Comparison of ENCODE assay signal across 8 mouse cellular contexts in the genomic region with DNA sequence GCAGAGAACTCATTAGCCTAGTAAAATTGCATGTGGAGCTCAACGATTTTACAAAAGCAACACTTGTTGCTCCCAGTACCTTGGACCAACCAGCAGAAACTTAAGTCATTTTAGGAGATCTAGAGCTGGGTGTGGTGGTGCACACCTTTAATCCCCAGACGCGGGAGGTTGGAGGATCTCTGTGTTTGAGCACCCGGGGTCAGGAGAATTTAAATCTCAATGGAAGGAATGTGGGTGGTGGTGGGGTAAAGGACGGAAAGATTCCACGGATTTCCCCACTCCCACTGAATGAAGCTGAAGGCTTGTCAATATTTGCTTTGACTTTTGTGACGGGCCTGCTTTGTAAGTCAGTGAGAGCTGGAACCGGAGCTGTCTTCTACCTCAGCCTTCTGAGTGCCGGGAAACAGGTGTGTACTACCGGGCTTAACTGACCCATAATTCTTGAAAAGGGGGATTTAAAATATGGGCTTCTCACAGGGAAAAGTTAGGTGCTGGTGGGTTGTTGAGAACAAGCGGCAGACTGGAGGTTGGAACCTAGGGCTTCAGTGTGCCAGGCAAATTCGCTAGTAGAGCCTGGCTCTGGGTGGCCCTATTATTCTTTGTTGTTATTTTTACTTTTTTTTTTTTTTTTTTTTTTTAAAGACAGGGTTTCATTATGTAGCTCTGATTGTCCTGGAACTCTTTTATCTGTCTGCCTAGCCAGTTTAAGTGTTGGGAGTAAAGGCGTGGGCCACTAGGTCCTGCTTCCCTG. TPM values are rescaled to one million over a fixed set of nuclear protein-coding genes. Genes with fewer than 3 reads are reported as not detected.
DNase-seq lines count a peak whose midpoint lies in the region; ATAC-seq and TF ChIP-seq lines count a peak whose summit lies in the region.
"Had no signal": no experiment of that assay in that cellular context is flagged by ENCODE, and none has a peak within 500 bp of the region (broad histone marks: within the 10 kb centered on the region; RNA-seq: fewer than 3 reads in every experiment).

No protein-coding gene starts in this region.

- no peak for TF ChIP-seq CTCF in lung, postnatal 0 days (IDR thresholded peaks at IDR 0.05)
- TF ChIP-seq CTCF in lung, adult 2 months (IDR thresholded peaks at IDR 0.05; ENCODE audit: insufficient read depth, low read length) = no peak

- TF ChIP-seq EP300 in lung, postnatal 0 days (IDR thresholded peaks at IDR 0.05) = no peak

- ATAC-seq in lung, postnatal 0 days = no peak
- ATAC-seq in forebrain, embryonic 15.5 days (replicated peaks) = no peak
- no peak for ATAC-seq in liver, embryonic 16.5 days (ENCODE audit: low read depth)

- 0 out of 2 replicates have a peak, but pooled peaks cover 2% of the 10 kb centered on the region for H3K4me1 ChIP-seq in lung, postnatal 0 days (ENCODE audit: insufficient read depth, low read depth, low read length)
- peaks cover 7% of the 10 kb centered on the region; the same call in 1 of the 2 replicates for H3K4me1 ChIP-seq in lung, adult 2 months (ENCODE audit: control insufficient read depth, insufficient read depth, low read length)
- H3K4me1 ChIP-seq in forebrain, embryonic 15.5 days = peaks cover 27% of the 10 kb centered on the region
- H3K4me1 ChIP-seq in liver, embryonic 16.5 days (ENCODE audit: control insufficient read depth, low read depth, low read length) = peaks cover 14% of the 10 kb centered on the region

- 0 out of 2 replicates have a peak overlapping the region, but pooled peaks have one; percentile 87 for H3K27ac ChIP-seq in lung, postnatal 0 days (ENCODE audit: low read length)
- no peak overlapping the region for H3K27ac ChIP-seq in forebrain, embryonic 15.5 days (replicated peaks)
- no peak overlapping the region for H3K27ac ChIP-seq in liver, embryonic 16.5 days (ENCODE audit: low read length)

- no peaks in the 10 kb centered on the region for H3K27me3 ChIP-seq in lung, postnatal 0 days (replicated peaks; ENCODE audit: insufficient read depth, low read length)
- no peaks in the 10 kb centered on the region for H3K27me3 ChIP-seq in forebrain, embryonic 15.5 days
- H3K27me3 ChIP-seq in liver, embryonic 16.5 days (ENCODE audit: control insufficient read depth, insufficient read depth, low read depth, low read length) = no peaks in the 10 kb centered on the region

- no peaks in the 10 kb centered on the region for H3K9me3 ChIP-seq in lung, postnatal 0 days (ENCODE audit: low read length)
- no peaks in the 10 kb centered on the region for H3K9me3 ChIP-seq in forebrain, embryonic 15.5 days
- no peaks in the 10 kb centered on the region for H3K9me3 ChIP-seq in liver, embryonic 16.5 days (replicated peaks; ENCODE audit: control insufficient read depth, low read length)

- H3K36me3 ChIP-seq in lung, postnatal 0 days (ENCODE audit: insufficient read depth, low read length) = no peaks in the 10 kb centered on the region
- 0 out of 2 replicates have a peak, but pooled peaks cover 7% of the 10 kb centered on the region for H3K36me3 ChIP-seq in forebrain, embryonic 15.5 days
- H3K36me3 ChIP-seq in liver, embryonic 16.5 days (ENCODE audit: control insufficient read depth, insufficient read depth) = peaks cover 3% of the 10 kb centered on the region; the same call in 1 of the 2 replicates

- TF ChIP-seq POLR2A in lung, adult 2 months (IDR thresholded peaks at IDR 0.05; ENCODE audit: borderline replicate concordance, extremely low read depth, low read depth, low read length) = no peak

- 51% methylated on average over 13 of the region's 13 CpGs for WGBS in lung, postnatal 0 days
- WGBS in lung, adult 2 months = 70% methylated on average over 13 of the region's 13 CpGs
- WGBS in forebrain, embryonic 15.5 days = 28% methylated on average over 13 of the region's 13 CpGs
- 69% methylated on average over 13 of the region's 13 CpGs for WGBS in liver, embryonic 16.5 days (ENCODE audit: insufficient replicate concordance)

- H3K9ac ChIP-seq in lung, postnatal 0 days (replicated peaks; ENCODE audit: low read depth) = no peak overlapping the region
- 0 out of 2 replicates have a peak overlapping the region, but pooled peaks have one; percentile 74 for H3K9ac ChIP-seq in forebrain, embryonic 15.5 days (replicated peaks)
- H3K9ac ChIP-seq in liver, embryonic 16.5 days (ENCODE audit: low read depth, low read length) = no peak overlapping the region

- no peak overlapping the region for H3K4me3 ChIP-seq in lung, postnatal 0 days (ENCODE audit: low read depth, low read length)
- H3K4me3 ChIP-seq in lung, adult 2 months (replicated peaks; ENCODE audit: extremely low read depth, low read depth, low read length) = no peak overlapping the region
- H3K4me3 ChIP-seq in forebrain, embryonic 15.5 days = peak overlapping the region; percentile 75; the same call in 1 of the 2 replicates
- no peak overlapping the region for H3K4me3 ChIP-seq in liver, embryonic 16.5 days (ENCODE audit: low read depth, low read length)

- no peak overlapping the region for H3K4me2 ChIP-seq in lung, postnatal 0 days (replicated peaks; ENCODE audit: low read depth, low read length)
- H3K4me2 ChIP-seq in forebrain, embryonic 15.5 days (replicated peaks) = peak overlapping the region; percentile 66
- peak overlapping the region; percentile 75 for H3K4me2 ChIP-seq in liver, embryonic 16.5 days (ENCODE audit: low read depth, low read length)

- no peak for DNase-seq in lung, postnatal 0 days (ENCODE audit: low spot score)
- DNase-seq in lung, adult 2 months = no peak
- no peak for DNase-seq in left cerebral cortex, adult 11 months (ENCODE audit: low spot score)
- DNase-seq in thymus, postnatal 36 days = no peak
- DNase-seq in right cerebral cortex, adult 18-20 months = no peak
- DNase-seq: layer of hippocampus, adult 9-11 months had no signal

RNA-seq across cellular contexts. Expression of a gene that starts 1.2 kb away (rescaled TPM):
- polyA plus RNA-seq in lung, postnatal 0 days (2015; fragmentation: Nextera tagmentation; extraction: Ambion mirVana) = 14.4 and 17.5 TPM in 2 replicates
- 1.5 and 2.1 TPM in 2 replicates for polyA plus RNA-seq in lung, adult 2 months (2012; rRNA removed)
- 25.1 and 31.0 TPM in 2 replicates for polyA plus RNA-seq in forebrain, embryonic 15.5 days (2015; fragmentation: Nextera tagmentation; extraction: Ambion mirVana)
- 6.8 and 8.0 TPM in 2 replicates for polyA plus RNA-seq in liver, embryonic 16.5 days (2015; fragmentation: Nextera tagmentation; extraction: Ambion mirVana)

RNA-seq across cellular contexts. Expression of a gene that starts 33.6 kb away (rescaled TPM):
- polyA plus RNA-seq in lung, postnatal 0 days (2015; fragmentation: Nextera tagmentation; extraction: Ambion mirVana) = 1.6 and 1.9 TPM in 2 replicates
- polyA plus RNA-seq in lung, adult 2 months (2012; rRNA removed) = 0.26 and 0.47 TPM in 2 replicates
- 6.4 and 6.6 TPM in 2 replicates for polyA plus RNA-seq in forebrain, embryonic 15.5 days (2015; fragmentation: Nextera tagmentation; extraction: Ambion mirVana)
- polyA plus RNA-seq in liver, embryonic 16.5 days (2015; fragmentation: Nextera tagmentation; extraction: Ambion mirVana) = 0.08 and 0.20 TPM in 2 replicates
